8 mouse cellular contexts compared by ENCODE assay signal in the genomic region with DNA sequence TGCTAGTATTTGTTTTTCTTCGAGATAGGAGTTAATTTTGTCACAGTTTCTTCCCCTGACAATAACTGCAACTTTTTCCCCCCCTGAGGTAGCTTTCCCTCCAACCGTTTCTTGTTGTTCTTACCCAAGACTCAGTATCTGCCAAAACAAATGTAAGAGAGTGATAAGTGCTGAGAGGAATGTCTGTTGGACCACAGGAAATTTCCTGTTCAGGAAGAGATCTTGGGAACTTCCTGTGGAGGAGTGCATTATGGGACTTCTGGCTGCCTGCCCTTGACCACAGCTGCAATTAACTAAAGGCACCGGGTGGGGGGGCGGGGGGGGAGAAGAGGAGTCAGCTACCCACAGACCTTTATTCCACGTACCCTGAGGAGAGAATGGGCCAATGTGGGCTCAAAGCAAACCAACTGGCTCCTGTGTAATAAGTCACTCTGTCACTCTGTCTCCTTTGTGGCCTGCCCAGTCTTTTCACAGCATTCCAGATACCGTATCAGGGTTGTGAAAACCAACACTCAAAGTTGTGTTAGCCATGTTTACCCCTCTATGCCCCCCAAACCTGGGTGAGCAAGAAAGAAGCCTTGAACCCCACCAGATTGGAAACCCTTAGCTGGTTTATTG.
DNase-seq lines count a peak whose midpoint lies in the region; ATAC-seq and TF ChIP-seq lines count a peak whose summit lies in the region.

No protein-coding gene starts in this region.

- H3K27ac ChIP-seq in heart, postnatal 0 days (ENCODE audit: low read depth): peak overlapping the region; percentile 78
- peak overlapping the region; percentile 66 for H3K27ac ChIP-seq in liver, embryonic 11.5 days (ENCODE audit: low read depth, low read length)
- H3K27ac ChIP-seq in forebrain, embryonic 16.5 days (ENCODE audit: low read length): no peak overlapping the region

- no peaks in the 10 kb centered on the region for H3K36me3 ChIP-seq in heart, postnatal 0 days (replicated peaks; ENCODE audit: control insufficient read depth, insufficient read depth, low read length)
- H3K36me3 ChIP-seq in liver, embryonic 11.5 days (ENCODE audit: control insufficient read depth, insufficient read depth, low read length): no peaks in the 10 kb centered on the region
- H3K36me3 ChIP-seq in forebrain, embryonic 16.5 days (ENCODE audit: control insufficient read depth, insufficient read depth): no peaks in the 10 kb centered on the region

- H3K4me3 ChIP-seq in heart, postnatal 0 days (ENCODE audit: low read depth, low read length): no peak overlapping the region
- H3K4me3 ChIP-seq in liver, embryonic 11.5 days (ENCODE audit: low read depth, low read length): no peak overlapping the region
- no peak overlapping the region for H3K4me3 ChIP-seq in forebrain, embryonic 16.5 days (replicated peaks; ENCODE audit: low read length)

- WGBS in heart, postnatal 0 days: 41% methylated on average over 6 of the region's 6 CpGs
- 30% methylated on average over 6 of the region's 6 CpGs for WGBS in liver, embryonic 11.5 days
- 79% methylated on average over 5 of the region's 6 CpGs for whole genome bisulfite sequencing in forebrain, embryonic 16.5 days

- peak; percentile 94 for DNase-seq in 3T3-L1 (ENCODE audit: low read depth, low spot score)
- DNase-seq in NIH3T3 (ENCODE audit: low read depth): peak; percentile 75
- DNase-seq in heart, postnatal 0 days (ENCODE audit: low spot score): peak; percentile 77
- DNase-seq in liver, embryonic 11.5 days (ENCODE audit: low spot score): no peak
- DNase-seq in layer of hippocampus, adult 18-20 months (ENCODE audit: low spot score in 2 of 2): no peak
- DNase-seq in embryo, embryonic 9.5 days (ENCODE audit: extremely low spot score): no peak
- no peak for DNase-seq in gastrocnemius, postnatal 36 days

- no peak for TF ChIP-seq CTCF in heart, postnatal 0 days (IDR thresholded peaks at IDR 0.05; ENCODE audit: low read depth)

- H3K9me3 ChIP-seq in heart, postnatal 0 days (replicated peaks; ENCODE audit: control insufficient read depth, low read length): no peaks in the 10 kb centered on the region
- H3K9me3 ChIP-seq in liver, embryonic 11.5 days (ENCODE audit: control insufficient read depth, low read length): no peaks in the 10 kb centered on the region
- H3K9me3 ChIP-seq in forebrain, embryonic 16.5 days (ENCODE audit: control insufficient read depth, low read length): no peaks in the 10 kb centered on the region

- peaks cover 83% of the 10 kb centered on the region for H3K4me1 ChIP-seq in heart, postnatal 0 days (ENCODE audit: control insufficient read depth, insufficient read depth)
- H3K4me1 ChIP-seq in liver, embryonic 11.5 days (replicated peaks; ENCODE audit: control insufficient read depth, insufficient read depth, low read length): peaks cover 58% of the 10 kb centered on the region
- peaks cover 15% of the 10 kb centered on the region for H3K4me1 ChIP-seq in forebrain, embryonic 16.5 days (replicated peaks; ENCODE audit: control insufficient read depth, insufficient read depth, low read length)

- no peak overlapping the region for H3K9ac ChIP-seq in heart, postnatal 0 days (replicated peaks; ENCODE audit: low read depth, low read length)
- no peak overlapping the region for H3K9ac ChIP-seq in liver, embryonic 11.5 days (ENCODE audit: low read depth, low read length)
- no peak overlapping the region for H3K9ac ChIP-seq in forebrain, embryonic 16.5 days (replicated peaks; ENCODE audit: low read depth, low read length)

- no peaks in the 10 kb centered on the region for H3K27me3 ChIP-seq in heart, postnatal 0 days (ENCODE audit: control insufficient read depth, insufficient read depth, low read length)
- H3K27me3 ChIP-seq in liver, embryonic 11.5 days (replicated peaks; ENCODE audit: control insufficient read depth, insufficient read depth, low read length): no peaks in the 10 kb centered on the region
- no peaks in the 10 kb centered on the region for H3K27me3 ChIP-seq in forebrain, embryonic 16.5 days (replicated peaks; ENCODE audit: control insufficient read depth, insufficient read depth, low read length)

- TF ChIP-seq EP300 in heart, postnatal 0 days (IDR thresholded peaks at IDR 0.05; ENCODE audit: low read depth): 0 out of 2 replicates have a peak, but pooled peaks have one; percentile 56

- no peak overlapping the region for H3K4me2 ChIP-seq in heart, postnatal 0 days (ENCODE audit: low read depth, low read length)
- H3K4me2 ChIP-seq in liver, embryonic 11.5 days: no peak overlapping the region
- H3K4me2 ChIP-seq in forebrain, embryonic 16.5 days (ENCODE audit: low read length): no peak overlapping the region

- ATAC-seq in heart, postnatal 0 days (ENCODE audit: insufficient read depth, low read depth): peak; percentile 27; the same call in 1 of the 2 replicates
- peak; percentile 27 for ATAC-seq in liver, embryonic 11.5 days (replicated peaks; ENCODE audit: low FRiP score)
- no peak for ATAC-seq in forebrain, embryonic 16.5 days

- intact Hi-C loops in gastrocnemius, postnatal 36 days (cut with DNase I): no loop called here

Comparison
In these comparisons a context has a peak if more than half of its experiments do, and no peak if none do; other contexts are left out.
1. DNase-seq: peak in 3T3-L1 (single experiment), NIH3T3 (single experiment) and heart, postnatal 0 days (single experiment); none in liver, embryonic 11.5 days (single experiment), layer of hippocampus, adult 18-20 months (0 of 2), embryo, embryonic 9.5 days (single experiment) and gastrocnemius, postnatal 36 days (0 of 2).